Mouse (Mus musculus) CH12.LX (cell line): ENCODE measurements around the gene Med25. TPM values are rescaled to one million over a fixed set of nuclear protein-coding genes. Genes with fewer than 3 reads are reported as not detected.
A peak's percentile ranks its signal among the peaks of the same experiment; 100 is the strongest.

ENCODE experiments used
- DNase-seq: peaks from one replicate; pipeline ENCODE4 v3.0.0-alpha.2; 2013; ENCODE audit errors: extremely low read depth
- H3K27ac ChIP-seq: 2 replicates; pipeline ENCODE4 v1.5.1; 2012; ENCODE audit warnings: low read depth, mild to moderate bottlenecking, control low read depth, moderate library complexity; ENCODE audit not compliant: insufficient read depth
- H3K27me3 ChIP-seq: replicated peaks from 2 replicates; pipeline ENCODE3; 2012; ENCODE audit warnings: inconsistent platforms
- H3K36me3 ChIP-seq, 2 experiments: replicated peaks in 1 of 2; 2 replicates each; pipeline versions ENCODE3 to v1.6.1; 2012; ENCODE audit warnings: inconsistent platforms in 1 of 2, low read length in 1 of 2, mild to moderate bottlenecking in 1 of 2, mixed read lengths in 1 of 2, moderate library complexity in 1 of 2; ENCODE audit not compliant: control insufficient read depth in 1 of 2, insufficient read depth in 1 of 2
- H3K4me1 ChIP-seq, 2 experiments: 2 replicates each; pipeline ENCODE4 v1.6.1; 2012; ENCODE audit warnings: inconsistent platforms in 1 of 2, moderate library complexity in 1 of 2; ENCODE audit not compliant: insufficient read depth in 2 of 2, control insufficient read depth in 1 of 2
- H3K4me2 ChIP-seq: 2 replicates; pipeline ENCODE4 v1.6.1; 2012; ENCODE audit warnings: low read depth, mild to moderate bottlenecking, control low read depth; ENCODE audit not compliant: poor library complexity, insufficient read depth, severe bottlenecking
- H3K4me3 ChIP-seq, 3 experiments: fragments of 150-350 bp in 1 of 3; sonication (generic) in 1 of 3; replicated peaks in 1 of 3; 2 replicates each; pipeline versions ENCODE3 to v1.5.1; 2011 to 2012; ENCODE audit warnings: low read depth in 2 of 3, low read length in 2 of 3, mild to moderate bottlenecking in 2 of 3, moderate library complexity in 2 of 3, control low read depth in 1 of 3, improper control_type of control experiment in 1 of 3, inconsistent platforms in 1 of 3, mixed read lengths in 1 of 3; ENCODE audit not compliant: poor library complexity in 1 of 3
- H3K79me2 ChIP-seq: replicated peaks from 2 replicates; pipeline ENCODE4 v1.6.1; 2012; ENCODE audit warnings: mild to moderate bottlenecking, moderate library complexity; ENCODE audit not compliant: control insufficient read depth, poor library complexity, insufficient read depth, severe bottlenecking; ENCODE audit errors: extremely low read depth
- H3K9ac ChIP-seq: 2 replicates; pipeline ENCODE4 v1.6.1; 2012; ENCODE audit warnings: low read depth, mild to moderate bottlenecking, control low read depth, moderate library complexity; ENCODE audit not compliant: insufficient read depth
- H3K9me3 ChIP-seq: replicated peaks from 2 replicates; pipeline ENCODE3; 2012; ENCODE audit warnings: low read length, inconsistent platforms, mixed read lengths
- BHLHE40 ChIP-seq: IDR thresholded peaks from 2 replicates; pipeline ENCODE4 v1.6.1; 2011; ENCODE audit warnings: mild to moderate bottlenecking, low read depth, low read length, improper control_type of control experiment
- CHD1 ChIP-seq: IDR thresholded peaks from 2 replicates; pipeline ENCODE4 v1.6.1; 2012; ENCODE audit warnings: low read depth, low read length, improper control_type of control experiment, inconsistent platforms
- CTCF ChIP-seq, 2 experiments: IDR thresholded peaks in 1 of 2; conservative IDR thresholded peaks in 1 of 2; 2 replicates each; pipeline ENCODE4 v1.5.1; 2011 to 2012; ENCODE audit warnings: low read depth in 2 of 2, low read length in 2 of 2, improper control_type of control experiment in 1 of 2, inconsistent platforms in 1 of 2, mild to moderate bottlenecking in 1 of 2, moderate library complexity in 1 of 2
- JUN ChIP-seq: IDR thresholded peaks from 2 replicates; pipeline ENCODE4 v1.6.1; 2011; ENCODE audit warnings: low read depth, mild to moderate bottlenecking, low read length, improper control_type of control experiment, moderate library complexity; ENCODE audit not compliant: insufficient read depth
- JUND ChIP-seq: conservative IDR thresholded peaks from 2 replicates; pipeline ENCODE4 v1.6.1; 2011; ENCODE audit warnings: low read depth, low read length, improper control_type of control experiment
- MEF2A ChIP-seq: IDR thresholded peaks from 2 replicates; pipeline ENCODE4 v1.6.1; 2014; ENCODE audit warnings: low read depth, mild to moderate bottlenecking, inconsistent platforms, low read length, improper control_type of control experiment, borderline replicate concordance
- NELFE ChIP-seq: IDR thresholded peaks from 2 replicates; pipeline ENCODE4 v1.6.1; 2011; ENCODE audit warnings: low read depth, low read length, improper control_type of control experiment
- PAX5 ChIP-seq: IDR thresholded peaks from 2 replicates; pipeline ENCODE4 v1.6.1; 2012; ENCODE audit warnings: low read length, inconsistent platforms, mixed read lengths
- POLR2AphosphoS2 ChIP-seq: IDR thresholded peaks from 2 replicates; pipeline ENCODE4 v1.6.1; 2011; ENCODE audit warnings: low read depth, low read length, improper control_type of control experiment
- RAD21 ChIP-seq: IDR thresholded peaks from 2 replicates; pipeline ENCODE4 v1.6.1; 2011; ENCODE audit warnings: low read depth, mild to moderate bottlenecking, low read length, improper control_type of control experiment, moderate library complexity
- SMC3 ChIP-seq: IDR thresholded peaks from 2 replicates; pipeline ENCODE4 v1.6.1; 2011; ENCODE audit warnings: low read depth, low read length, improper control_type of control experiment
- USF1 ChIP-seq: IDR thresholded peaks from 2 replicates; pipeline ENCODE4 v1.6.1; 2014; ENCODE audit warnings: low read depth, mild to moderate bottlenecking, inconsistent platforms, low read length, improper control_type of control experiment
- ZMIZ1 ChIP-seq: IDR thresholded peaks from 2 replicates; pipeline ENCODE4 v1.6.1; 2012; ENCODE audit warnings: low read depth, mild to moderate bottlenecking, inconsistent platforms, low read length, improper control_type of control experiment
- dilution Hi-C: fragments of 300-500 bp; cut with MboI; formaldehyde crosslinking; loops from 2 replicates; pipeline ENCODE4 v1.14.3; 2020; ENCODE audit warnings: low sequenced_read_pairs; ENCODE audit not compliant: extremely low pct_unique_long_range_greater_than_20kb, extremely low pct_ligation_motif_present
- in situ Hi-C: fragments of 300-500 bp; cut with MboI; formaldehyde crosslinking; loops from 3 replicates; pipeline ENCODE4 v1.14.3; 2019; ENCODE audit warnings: low sequenced_read_pairs, low pct_ligation_motif_present, low pct_unique_long_range_greater_than_20kb, mixed read lengths
- polyA plus RNA-seq: library from polyadenylated mRNA; unstranded; fragments of >175 nt; gene quantifications from 2 replicates; pipeline ENCODE4 v1.2.1, GENCODE M21; 2012; ENCODE audit warnings: low read depth; ENCODE audit not compliant: insufficient read length
- total RNA-seq, 2 experiments: library from RNA; depleted of rRNA; stranded (reverse); fragments of 300-350 nt in 1 of 2; fragments of >200 nt in 1 of 2; gene quantifications; 2 replicates each; pipeline ENCODE4 v1.2.3; 2012 to 2014

Gene Med25
- total and polyA plus RNA-seq, 3 experiments, result 18.4 to 67.4 (median 56.7) TPM

DNA sequence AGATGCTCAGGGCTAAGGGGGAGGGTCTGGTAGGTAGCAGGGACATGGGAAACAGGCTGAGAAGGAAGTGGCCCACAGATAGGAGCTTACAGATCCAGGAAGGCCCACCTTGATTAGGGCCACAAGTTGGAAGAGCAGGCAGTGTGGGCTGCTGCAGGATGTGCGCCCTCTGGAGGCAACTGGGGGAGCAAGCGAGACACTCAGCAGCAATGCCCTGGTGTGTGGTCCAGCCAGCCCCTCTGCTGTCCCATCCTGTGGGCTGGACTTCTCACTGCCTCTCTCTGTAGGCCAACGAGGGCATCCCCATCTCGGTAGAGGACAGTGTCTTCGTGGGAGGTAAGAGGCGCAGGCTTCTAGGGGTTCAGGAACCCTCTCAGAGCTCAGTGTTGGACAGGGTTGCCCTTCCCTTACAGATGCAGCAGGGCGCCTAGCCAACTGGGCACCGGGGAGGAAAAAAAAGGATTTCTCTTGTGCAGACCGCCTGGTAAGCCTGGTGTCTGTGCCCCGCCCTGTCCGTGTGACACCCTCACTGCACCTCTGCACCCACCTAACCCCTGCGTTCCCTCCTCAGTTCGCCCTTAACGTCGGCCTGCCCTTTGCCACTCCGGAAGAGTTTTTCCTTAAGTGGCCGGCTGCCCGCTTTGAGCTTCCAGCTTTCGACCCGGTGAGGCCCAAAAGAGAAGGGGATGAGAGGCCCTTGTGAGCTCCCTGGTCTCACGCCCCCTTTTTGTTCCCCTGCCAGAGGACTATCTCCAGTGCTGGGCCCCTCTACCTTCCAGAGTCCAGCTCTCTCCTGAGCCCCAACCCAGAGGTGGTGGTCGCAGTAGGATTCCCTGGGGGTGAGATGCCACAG is 31.7 kb downstream of the Med25 start:
- dilution Hi-C loops, result no loop called here
- Histone ChIP-seq H3K27ac (peak overlapping the region; percentile 24; the same call in 1 of the 2 replicates), H3K79me2 (no peaks in the 10 kb centered on the region), H3K4me3 (no peak overlapping the region), H3K9me3 (no peaks in the 10 kb centered on the region), H3K4me2 (no peak overlapping the region), H3K9ac (no peak overlapping the region), H3K4me1 (peaks cover 24 to 61% of the 10 kb centered on the region in 2 experiments), H3K36me3 (peaks cover 41 to 68% of the 10 kb centered on the region in 2 experiments), H3K27me3 (no peaks in the 10 kb centered on the region)
- in situ Hi-C loops, result no loop called here
- DNase-seq, result no peak
- no peak for TF ChIP-seq USF1
- no peak for TF ChIP-seq MEF2A
- TF ChIP-seq POLR2AphosphoS2, result no peak
- TF ChIP-seq RAD21, result peak; percentile 47
- TF ChIP-seq JUND, result no peak
- TF ChIP-seq NELFE, result no peak
- no peak for TF ChIP-seq CHD1
- TF ChIP-seq BHLHE40, result no peak
- TF ChIP-seq CTCF (conservative IDR thresholded peaks at IDR 0.05 in 1 of 2, IDR thresholded peaks at IDR 0.05 in 1 of 2; ENCODE audit: low read depth in 2 of 2, low read length in 2 of 2), result peak; percentile 78 to 80
- TF ChIP-seq SMC3, result peak; percentile 75
- TF ChIP-seq ZMIZ1, result no peak

DNA sequence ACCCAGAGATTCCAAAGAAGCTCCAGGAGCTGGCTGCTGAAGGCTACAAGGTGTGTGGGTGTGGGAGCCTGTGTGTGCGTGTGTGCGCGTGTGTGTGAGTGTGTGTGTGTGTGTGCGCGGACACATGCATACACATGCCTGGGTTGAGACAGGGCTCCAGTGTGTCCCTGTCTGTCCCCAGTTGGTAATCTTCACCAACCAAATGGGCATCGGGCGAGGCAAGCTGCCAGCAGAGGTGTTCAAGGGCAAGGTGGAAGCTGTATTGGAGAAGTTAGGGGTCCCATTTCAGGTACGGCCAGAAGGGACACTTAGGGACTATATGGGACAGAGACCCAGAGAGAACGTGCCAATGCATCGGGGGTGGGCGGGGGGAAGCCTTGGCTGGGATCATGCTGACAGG is 32.6 kb downstream of the Med25 start:
- TF ChIP-seq JUND (no peak), USF1 (no peak), JUN (no peak), PAX5 (no peak), NELFE (no peak)
- H3K36me3 ChIP-seq, result peaks cover 37 to 59% of the 10 kb centered on the region in 2 experiments
- no peak overlapping the region for H3K9ac ChIP-seq
- no peak overlapping the region for H3K4me3 ChIP-seq
- no peak overlapping the region for H3K4me2 ChIP-seq
- peaks cover 20 to 60% of the 10 kb centered on the region in 2 experiments for H3K4me1 ChIP-seq
- H3K9me3 ChIP-seq, result no peaks in the 10 kb centered on the region
- no peak overlapping the region for H3K27ac ChIP-seq
- H3K79me2 ChIP-seq, result no peaks in the 10 kb centered on the region
- in situ Hi-C loops, result loop anchor here (10.0 kb wide), 1 partner anchor 95 kb away; no protein-coding TSS in a partner anchor
- no peak for DNase-seq
- dilution Hi-C loops, result no loop called here
- no peaks in the 10 kb centered on the region for H3K27me3 ChIP-seq
